Mouse (Mus musculus): ENCODE measurements around the gene Trdn.

The Trdn gene

GRCm38 (mm10) chr10:33370534-33370933 lies 290.2 kb downstream of the Trdn start:
- no peak for DNase-seq (ENCODE audit: extremely low spot score, low read depth, low spot score)

DNA sequence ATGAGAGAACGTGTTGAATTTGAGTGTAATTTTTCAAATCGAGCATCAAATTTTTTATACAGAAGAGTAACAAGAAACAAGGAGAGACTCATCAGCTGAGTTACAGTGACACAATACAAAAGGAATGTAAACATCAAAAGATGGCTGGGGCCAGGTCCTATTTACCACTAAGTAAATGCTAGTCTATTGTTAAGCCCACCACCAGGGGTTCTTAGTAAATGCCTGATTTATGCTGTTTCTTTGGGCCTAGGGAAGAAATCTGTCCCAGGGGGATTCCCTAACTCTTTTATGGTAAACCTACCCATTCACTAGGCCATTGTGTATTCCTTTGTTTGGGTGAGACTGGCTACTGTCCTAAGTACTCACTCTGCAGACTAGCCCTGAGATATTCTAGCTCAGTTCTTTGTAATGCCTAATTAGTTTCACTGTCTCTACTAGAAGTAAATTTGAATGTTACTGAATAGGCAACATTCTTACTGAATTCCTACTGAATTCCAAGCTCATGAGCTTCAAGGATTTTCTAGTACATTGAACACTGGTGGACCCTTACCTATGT lies 295.2 kb downstream of the Trdn start:
- DNase-seq (ENCODE audit: extremely low spot score, low read depth, low spot score) = no peak

All from hindlimb bud, embryonic 11.5 days (tissue).